Mouse (Mus musculus) heart, postnatal 0 days (tissue): ENCODE measurements around the gene Enoph1.

Source experiments
- CTCF ChIP-seq: IDR thresholded peaks from 2 replicates; pipeline ENCODE4 v1.5.1; 2016; ENCODE audit warnings: antibody characterized with exemption, control low read depth, low read depth
- EP300 ChIP-seq: IDR thresholded peaks from 2 replicates; pipeline ENCODE4 v1.6.1; 2016; ENCODE audit warnings: antibody characterized with exemption, low read depth

GRCm38 (mm10) chr5:100052728-100053127 lies 12.9 kb downstream of the Enoph1 start:
- no peak for TF ChIP-seq CTCF
- no peak for TF ChIP-seq EP300
